8 mouse cellular contexts compared by ENCODE assay signal in the genomic region with DNA sequence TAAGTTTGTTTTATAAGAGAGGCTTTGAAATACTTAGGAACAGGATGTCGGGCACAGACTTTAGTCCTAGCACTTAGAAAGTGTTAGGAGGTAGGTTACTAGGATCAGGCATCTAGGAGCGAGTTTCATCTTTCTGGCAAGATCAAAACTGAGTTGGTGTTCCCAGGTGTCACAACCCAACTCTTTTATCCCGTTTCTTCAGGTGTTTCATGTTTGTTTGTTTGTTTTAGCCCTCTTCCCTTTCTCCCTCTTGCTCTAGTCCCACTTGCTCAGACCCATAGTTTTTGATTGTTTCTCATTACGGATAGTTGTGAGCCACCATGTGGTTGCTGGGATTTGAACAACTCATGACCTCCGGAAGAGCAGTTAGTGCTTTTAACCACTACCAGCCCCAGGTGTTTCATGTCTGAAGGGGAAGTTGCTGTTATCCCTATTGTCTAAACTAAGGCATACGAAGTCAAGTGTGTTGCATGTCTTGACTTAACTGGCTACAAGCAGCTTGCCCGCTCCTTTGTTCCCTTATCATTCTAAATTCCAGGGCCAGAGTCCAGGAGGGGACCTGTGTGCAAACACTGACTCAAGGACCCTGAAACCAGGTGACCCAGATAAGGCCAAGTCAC. TPM values are rescaled to one million over a fixed set of nuclear protein-coding genes. Genes with fewer than 3 reads are reported as not detected.
DNase-seq lines count a peak whose midpoint lies in the region; ATAC-seq and TF ChIP-seq lines count a peak whose summit lies in the region.

No protein-coding gene starts in this region.

- H3K9me3 ChIP-seq in intestine, postnatal 0 days (ENCODE audit: control insufficient read depth): no peaks in the 10 kb centered on the region
- H3K9me3 ChIP-seq in midbrain, embryonic 15.5 days: no peaks in the 10 kb centered on the region

- 0 out of 2 replicates have a peak, but pooled peaks have one; percentile 6 for TF ChIP-seq CTCF in intestine, postnatal 0 days (IDR thresholded peaks at IDR 0.05; ENCODE audit: low read depth)

- 34% methylated on average over 7 of the region's 7 CpGs for WGBS in intestine, postnatal 0 days
- WGBS in midbrain, embryonic 15.5 days: 77% methylated on average over 7 of the region's 7 CpGs

- DNase-seq in kidney, adult 9 months: peak; percentile 38
- no peak for DNase-seq in kidney, postnatal 10 days
- no peak for DNase-seq in adrenal gland, postnatal 4 days (ENCODE audit: low spot score in 2 of 2)
- no peak for DNase-seq in gastrocnemius, adult 18-20 months (ENCODE audit: low spot score)
- no peak for DNase-seq in left cerebral cortex, postnatal 10 days (ENCODE audit: extremely low spot score in 1 of 2, low spot score in 2 of 2)

- H3K36me3 ChIP-seq in intestine, postnatal 0 days (ENCODE audit: control insufficient read depth, insufficient read depth): no peaks in the 10 kb centered on the region
- no peaks in the 10 kb centered on the region for H3K36me3 ChIP-seq in midbrain, embryonic 15.5 days (replicated peaks)

- peak overlapping the region; percentile 71 for H3K4me2 ChIP-seq in intestine, postnatal 0 days (replicated peaks; ENCODE audit: low read depth)
- H3K4me2 ChIP-seq in midbrain, embryonic 15.5 days: peak overlapping the region; percentile 78

- no peak overlapping the region for H3K27ac ChIP-seq in brown adipose tissue, adult 24 weeks (replicated peaks; ENCODE audit: low read depth, low read length)
- H3K27ac ChIP-seq in intestine, postnatal 0 days (ENCODE audit: low read depth, low read length): peak overlapping the region; percentile 96
- peak overlapping the region; percentile 97 for H3K27ac ChIP-seq in midbrain, embryonic 15.5 days

- H3K9ac ChIP-seq in intestine, postnatal 0 days (ENCODE audit: low read depth, low read length): peak overlapping the region; percentile 57
- H3K9ac ChIP-seq in midbrain, embryonic 15.5 days: peak overlapping the region; percentile 65; the same call in 1 of the 2 replicates

- H3K27me3 ChIP-seq in intestine, postnatal 0 days (replicated peaks; ENCODE audit: control insufficient read depth, insufficient read depth, low read length): no peaks in the 10 kb centered on the region
- no peaks in the 10 kb centered on the region for H3K27me3 ChIP-seq in midbrain, embryonic 15.5 days (replicated peaks)

- ATAC-seq in intestine, postnatal 0 days: 0 out of 2 replicates have a peak, but pooled peaks have one; percentile 12
- ATAC-seq in midbrain, embryonic 15.5 days (replicated peaks): no peak

- intact Hi-C loops in left cerebral cortex, postnatal 10 days (cut with DNase I): no loop called here

- peak overlapping the region; percentile 64 for H3K4me3 ChIP-seq in brown adipose tissue, adult 24 weeks (ENCODE audit: insufficient read depth, low read depth, low read length)
- peak overlapping the region; percentile 46 for H3K4me3 ChIP-seq in intestine, postnatal 0 days (ENCODE audit: low read depth, low read length)
- H3K4me3 ChIP-seq in midbrain, embryonic 15.5 days: peak overlapping the region; percentile 66

- no peaks in the 10 kb centered on the region for H3K4me1 ChIP-seq in brown adipose tissue, adult 24 weeks (ENCODE audit: control insufficient read depth, insufficient read depth, insufficient read length, low read length)
- no peaks in the 10 kb centered on the region for H3K4me1 ChIP-seq in intestine, postnatal 0 days (replicated peaks; ENCODE audit: control insufficient read depth, insufficient read depth, low read length)
- H3K4me1 ChIP-seq in midbrain, embryonic 15.5 days: peaks cover 15% of the 10 kb centered on the region

RNA-seq across cellular contexts. Expression of a gene that starts 46.1 kb away (rescaled TPM):
- 3.0 and 3.6 TPM in 2 replicates for polyA plus RNA-seq in brown adipose tissue, adult 24 weeks (2012; ENCODE audit: insufficient read depth, insufficient read length, missing spikeins)
- polyA plus RNA-seq in intestine, postnatal 0 days (2015; fragmentation: Nextera tagmentation; extraction: Ambion mirVana): 342 and 379 TPM in 2 replicates
- 32.5 and 39.6 TPM in 2 replicates for polyA plus RNA-seq in midbrain, embryonic 15.5 days (2015; fragmentation: Nextera tagmentation; extraction: Ambion mirVana)
- 10 to 100 TPM; 23.7 to 60.5 TPM for total RNA-seq in adrenal gland, postnatal 4 days (2021)
- 1 to 10 TPM; 1.1 to 2.4 TPM for total RNA-seq in gastrocnemius, adult 18-20 months (2021)
- total RNA-seq in left cerebral cortex, postnatal 10 days (2021): 10 to 100 TPM; 23.8 to 39.2 TPM

Comparison
In these comparisons a context has a peak if more than half of its experiments do, and no peak if none do; other contexts are left out.
1. RNA of a gene that starts 46.1 kb away (total RNA-seq): 23.7 to 60.5 TPM in adrenal gland, postnatal 4 days and 23.8 to 39.2 TPM in left cerebral cortex, postnatal 10 days; 1.1 to 2.4 TPM in gastrocnemius, adult 18-20 months; every median in the first group is over 4 times any median in the second.
2. Peak in every context shown above with its lines, with median percentiles within 50 percentile points of each other: H3K4me3 ChIP-seq.